Mouse (Mus musculus) embryo, embryonic 11 days (tissue): ENCODE measurements around the gene Nap1l4.
A peak's percentile ranks its signal among the peaks of the same experiment; 100 is the strongest.
"Not testable (repeated sequence)": the region's sequence is repeated elsewhere in the genome, so short reads cannot be mapped to it uniquely, and the experiment has no call there.

Experiments used
- DNase-seq: peaks from one replicate; pipeline ENCODE4 v3.0.0-alpha.2; 2015

The Nap1l4 gene

GRCm38 (mm10) chr7:143548976-143549457 lies at the start of gene Nap1l4:
Nap1l4 (minus strand) TSS chr7:143549106.
- DNase-seq, result peak; percentile 99

- DNase-seq, result no peak
Observed at GRCm38 (mm10) chr7:143594865-143595264, 46.0 kb upstream of the Nap1l4 start.

GRCm38 (mm10) chr7:143592255-143592654 lies 43.3 kb upstream of the Nap1l4 start:
- DNase-seq, result no peak

GRCm38 (mm10) chr7:143588006-143588405 lies 39.1 kb upstream of the Nap1l4 start:
- DNase-seq, result no peak

GRCm38 (mm10) chr7:143587586-143587985 lies 38.7 kb upstream of the Nap1l4 start:
- DNase-seq, result no peak

GRCm38 (mm10) chr7:143583956-143584355 lies 35.0 kb upstream of the Nap1l4 start:
- DNase-seq, result peak; percentile 68

GRCm38 (mm10) chr7:143583025-143583424 lies 34.1 kb upstream of the Nap1l4 start:
- no peak for DNase-seq

GRCm38 (mm10) chr7:143575751-143576150 lies 26.8 kb upstream of the Nap1l4 start:
- no peak for DNase-seq

GRCm38 (mm10) chr7:143565648-143566039 lies 16.7 kb upstream of the Nap1l4 start:
- DNase-seq, result no peak

GRCm38 (mm10) chr7:143565015-143565647 lies 16.2 kb upstream of the Nap1l4 start:
- no peak for DNase-seq

GRCm38 (mm10) chr7:143563787-143564186 lies 14.9 kb upstream of the Nap1l4 start:
- DNase-seq, result no peak

- no peak for DNase-seq
Observed at GRCm38 (mm10) chr7:143557616-143558015, 8.7 kb upstream of the Nap1l4 start.

- no peak for DNase-seq
Observed at GRCm38 (mm10) chr7:143556964-143557610, 8.2 kb upstream of the Nap1l4 start.

GRCm38 (mm10) chr7:143549588-143550220 lies 798 bp upstream of the Nap1l4 start:
- DNase-seq, result no peak

GRCm38 (mm10) chr7:143548231-143548961 lies 510 bp downstream of the Nap1l4 start:
- peak; percentile 85 for DNase-seq

- DNase-seq, result no peak
Observed at GRCm38 (mm10) chr7:143546554-143546953, 2.4 kb downstream of the Nap1l4 start.

- DNase-seq, result peak; percentile 43
Observed at GRCm38 (mm10) chr7:143544368-143544767, 4.5 kb downstream of the Nap1l4 start.

GRCm38 (mm10) chr7:143538671-143539070 lies 10.2 kb downstream of the Nap1l4 start:
- no peak for DNase-seq

- DNase-seq, result not testable (repeated sequence)
Observed at GRCm38 (mm10) chr7:143538229-143538628, 10.7 kb downstream of the Nap1l4 start.

- no peak for DNase-seq
Observed at GRCm38 (mm10) chr7:143536251-143536650, 12.7 kb downstream of the Nap1l4 start.

GRCm38 (mm10) chr7:143533284-143533683 lies 15.6 kb downstream of the Nap1l4 start:
- no peak for DNase-seq

GRCm38 (mm10) chr7:143532410-143532809 lies 16.5 kb downstream of the Nap1l4 start:
- DNase-seq, result no peak

GRCm38 (mm10) chr7:143519333-143519732 lies 29.6 kb downstream of the Nap1l4 start:
- DNase-seq, result no peak
